Mouse (Mus musculus) lung, embryonic 16.5 days (tissue): ENCODE results near the gene Tvp23b. TPM values are rescaled to one million over a fixed set of nuclear protein-coding genes. Genes with fewer than 3 reads are reported as not detected.
A peak's percentile ranks its signal among the peaks of the same experiment; 100 is the strongest.

Experiments
- ATAC-seq: fragments of 200-750 bp; cut with Nextera tagmentation; 2 replicates; pipeline ENCODE4 v1.8.0; 2017; ENCODE audit warnings: low read depth, mild to moderate bottlenecking, moderate library complexity
- H3K27ac ChIP-seq: fragments of 300-500 bp; sonication (generic); 2 replicates; pipeline ENCODE4 v1.5.1; 2014; ENCODE audit warnings: mild to moderate bottlenecking, control low read depth, low read length
- H3K27me3 ChIP-seq: fragments of 300-500 bp; sonication (generic); 2 replicates; pipeline ENCODE4 v1.6.1; 2014; ENCODE audit warnings: low read depth, low read length, mixed read lengths; ENCODE audit not compliant: control insufficient read depth, insufficient read depth
- H3K36me3 ChIP-seq: fragments of 300-500 bp; sonication (generic); 2 replicates; pipeline ENCODE4 v1.6.1; 2014; ENCODE audit warnings: low read length; ENCODE audit not compliant: control insufficient read depth, insufficient read depth
- H3K4me1 ChIP-seq: fragments of 300-500 bp; sonication (generic); replicated peaks from 2 replicates; pipeline ENCODE4 v1.6.1; 2014; ENCODE audit warnings: low read length, mixed read lengths; ENCODE audit not compliant: control insufficient read depth, insufficient read depth
- H3K4me2 ChIP-seq: fragments of 300-500 bp; sonication (generic); 2 replicates; pipeline ENCODE4 v1.6.1; 2014; ENCODE audit warnings: low read depth, low read length, control low read depth
- H3K4me3 ChIP-seq: fragments of 300-500 bp; sonication (generic); 2 replicates; pipeline ENCODE4 v1.5.1; 2014; ENCODE audit warnings: mild to moderate bottlenecking, low read length, control low read depth
- H3K9ac ChIP-seq: fragments of 300-500 bp; sonication (generic); 2 replicates; pipeline ENCODE4 v1.6.1; 2014; ENCODE audit warnings: low read length, control low read depth
- H3K9me3 ChIP-seq: fragments of 300-500 bp; sonication (generic); 2 replicates; pipeline ENCODE4 v1.6.1; 2016; ENCODE audit warnings: low read length; ENCODE audit not compliant: control insufficient read depth
- WGBS: fragments of 180-500 bp; shearing (Covaris S2); extraction: QIAGEN DNeasy Blood & Tissue Kit; methylation state at CpG from one replicate; pipeline ENCODE4 v1.1.7; 2014; 5-methylcytosine and 5-hydroxymethylcytosine counted together
- polyA plus RNA-seq: library from polyadenylated mRNA; unstranded; fragments of >200 nt; fragmentation: Nextera tagmentation; extraction: Ambion mirVana; gene quantifications from 2 replicates; pipeline ENCODE4 v1.2.1, GENCODE M21; 2015

The Tvp23b gene
- polyA plus RNA-seq, 1 experiment from 2014 or later, result 79.5 TPM

- no peak overlapping the region for H3K9ac ChIP-seq
- no peak for ATAC-seq
- no peaks in the 10 kb centered on the region for H3K27me3 ChIP-seq
- no peaks in the 10 kb centered on the region for H3K36me3 ChIP-seq
- no peak overlapping the region for H3K4me2 ChIP-seq
- peaks cover 4% of the 10 kb centered on the region; the same call in 1 of the 2 replicates for H3K4me1 ChIP-seq
- H3K27ac ChIP-seq, result no peak overlapping the region
- no peak overlapping the region for H3K4me3 ChIP-seq
- H3K9me3 ChIP-seq, result no peaks in the 10 kb centered on the region
- WGBS, result 64% methylated on average over 4 of the region's 4 CpGs
These were observed 66.3 kb downstream of the Tvp23b start for GRCm38 (mm10) chr11:62945514-62945913.

GRCm38 (mm10) chr11:62949548-62949947, 70.3 kb downstream of the Tvp23b start:
- ATAC-seq, result peak; percentile 38; the same call in 1 of the 2 replicates
- Histone ChIP-seq H3K4me3 (no peak overlapping the region), H3K9ac (no peak overlapping the region), H3K36me3 (no peaks in the 10 kb centered on the region), H3K4me1 (peaks cover 4% of the 10 kb centered on the region; the same call in 1 of the 2 replicates), H3K9me3 (no peaks in the 10 kb centered on the region), H3K27me3 (no peaks in the 10 kb centered on the region), H3K27ac (no peak overlapping the region), H3K4me2 (no peak overlapping the region)
- 86% methylated on average over 1 of the region's 1 CpGs for WGBS

- Histone ChIP-seq H3K4me3 (no peak within 1 kb of the TSS), H3K27ac (no peak within 1 kb of the TSS), H3K27me3 (no peaks in the 10 kb centered on the region), H3K4me1 (peaks cover 4% of the 10 kb centered on the region; the same call in 1 of the 2 replicates), H3K9ac (no peak within 1 kb of the TSS), H3K9me3 (0 out of 2 replicates have a peak, but pooled peaks cover 2% of the 10 kb centered on the region), H3K36me3 (no peaks in the 10 kb centered on the region), H3K4me2 (no peak within 1 kb of the TSS)
- no peak for ATAC-seq
- WGBS, result 81% methylated on average over 3 of the region's 3 CpGs
These were observed 71.8 kb downstream of the Tvp23b start, which contains the start of gene Cdrt4 for GRCm38 (mm10) chr11:62951012-62951411. Gene Cdrt4, plus strand, starts transcription at chr11:62951193.

- Histone ChIP-seq H3K27me3 (no peaks in the 10 kb centered on the region), H3K4me1 (no peaks in the 10 kb centered on the region), H3K9me3 (0 out of 2 replicates have a peak, but pooled peaks cover 4% of the 10 kb centered on the region), H3K4me2 (no peak overlapping the region), H3K36me3 (no peaks in the 10 kb centered on the region), H3K4me3 (no peak overlapping the region), H3K9ac (no peak overlapping the region), H3K27ac (peak overlapping the region; percentile 21)
- WGBS, result 64% methylated on average over 3 of the region's 3 CpGs
- ATAC-seq, result peak; percentile 43; the same call in 1 of the 2 replicates
These were observed 75.5 kb downstream of the Tvp23b start for GRCm38 (mm10) chr11:62954766-62955165.

GRCm38 (mm10) chr11:62955186-62955585, 75.9 kb downstream of the Tvp23b start:
- Histone ChIP-seq H3K4me2 (no peak overlapping the region), H3K4me1 (no peaks in the 10 kb centered on the region), H3K4me3 (no peak overlapping the region), H3K27me3 (no peaks in the 10 kb centered on the region), H3K9me3 (0 out of 2 replicates have a peak, but pooled peaks cover 4% of the 10 kb centered on the region), H3K9ac (no peak overlapping the region), H3K27ac (peak overlapping the region; percentile 21), H3K36me3 (no peaks in the 10 kb centered on the region)
- ATAC-seq, result no peak
- 86% methylated on average over 5 of the region's 5 CpGs for WGBS

- Histone ChIP-seq H3K4me1 (no peaks in the 10 kb centered on the region), H3K36me3 (no peaks in the 10 kb centered on the region), H3K27me3 (no peaks in the 10 kb centered on the region), H3K4me2 (no peak overlapping the region), H3K9ac (no peak overlapping the region), H3K27ac (no peak overlapping the region), H3K9me3 (0 out of 2 replicates have a peak, but pooled peaks cover 4% of the 10 kb centered on the region), H3K4me3 (no peak overlapping the region)
- ATAC-seq, result no peak
- WGBS, result 45% methylated on average over 6 of the region's 6 CpGs
These were observed 76.5 kb downstream of the Tvp23b start for GRCm38 (mm10) chr11:62955776-62956175.

- H3K4me2 ChIP-seq, result no peak overlapping the region
- 0 out of 2 replicates have a peak, but pooled peaks cover 4% of the 10 kb centered on the region for H3K9me3 ChIP-seq
- no peak overlapping the region for H3K27ac ChIP-seq
- H3K4me1 ChIP-seq, result no peaks in the 10 kb centered on the region
- no peaks in the 10 kb centered on the region for H3K27me3 ChIP-seq
- no peaks in the 10 kb centered on the region for H3K36me3 ChIP-seq
- WGBS, result 90% methylated on average over 8 of the region's 8 CpGs
- H3K4me3 ChIP-seq, result no peak overlapping the region
- H3K9ac ChIP-seq, result no peak overlapping the region
- no peak for ATAC-seq
These were observed 78.4 kb downstream of the Tvp23b start for GRCm38 (mm10) chr11:62957626-62958180.

GRCm38 (mm10) chr11:62963292-62963691, 84.0 kb downstream of the Tvp23b start:
- Histone ChIP-seq H3K9ac (no peak overlapping the region), H3K4me1 (peaks cover 22% of the 10 kb centered on the region), H3K27me3 (no peaks in the 10 kb centered on the region), H3K36me3 (no peaks in the 10 kb centered on the region), H3K27ac (no peak overlapping the region), H3K9me3 (no peaks in the 10 kb centered on the region), H3K4me2 (no peak overlapping the region), H3K4me3 (no peak overlapping the region)
- WGBS, result 77% methylated on average over 4 of the region's 4 CpGs
- no peak for ATAC-seq

- peaks cover 22% of the 10 kb centered on the region for H3K4me1 ChIP-seq
- H3K36me3 ChIP-seq, result no peaks in the 10 kb centered on the region
- peak overlapping the region; percentile 98 for H3K27ac ChIP-seq
- 49% methylated on average over 3 of the region's 3 CpGs for WGBS
- 0 out of 2 replicates have a peak, but pooled peaks have one; percentile 36 for ATAC-seq
- H3K9ac ChIP-seq, result peak overlapping the region; percentile 63
- H3K4me3 ChIP-seq, result peak overlapping the region; percentile 32
- H3K9me3 ChIP-seq, result no peaks in the 10 kb centered on the region
- H3K27me3 ChIP-seq, result no peaks in the 10 kb centered on the region
- peak overlapping the region; percentile 57 for H3K4me2 ChIP-seq
These were observed 87.1 kb downstream of the Tvp23b start for GRCm38 (mm10) chr11:62966424-62966764.
